28 mouse cellular contexts compared by ENCODE assay signal in genomic region chr1:78840769-78841168, GRCm38 (mm10). TPM values are rescaled to one million over a fixed set of nuclear protein-coding genes. Genes with fewer than 3 reads are reported as not detected.
"Had no signal": no experiment of that assay in that cellular context is flagged by ENCODE, and none has a peak within 500 bp of the region (broad histone marks: within the 10 kb centered on the region; RNA-seq: fewer than 3 reads in every experiment).

No protein-coding gene starts in this region.

- DNase-seq: gastrocnemius, postnatal 14 days; gastrocnemius, postnatal 36 days; heart, adult 11 months; heart, adult 2 months; heart, postnatal 14 days; heart, postnatal 36 days; kidney, adult 18-20 months; kidney, adult 8-10 months; kidney, postnatal 10 days; kidney, postnatal 25 days; kidney, postnatal 4 days; liver; liver, embryonic 13.5 days had no signal

- H3K27ac ChIP-seq: heart, adult 2 months; heart, embryonic 13.5 days; heart, embryonic 15.5 days; hindbrain, embryonic 13.5 days; hindbrain, embryonic 15.5 days; hindbrain, postnatal 0 days; intestine, embryonic 15.5 days; layer of hippocampus, adult 2 months; left cerebral cortex, adult 2 months; limb, embryonic 12.5 days; liver, embryonic 13.5 days; liver, embryonic 15.5 days had no signal

- H3K4me2 ChIP-seq: heart, embryonic 11.5 days; heart, embryonic 13.5 days; heart, embryonic 15.5 days; hindbrain, embryonic 13.5 days; hindbrain, embryonic 15.5 days; intestine, embryonic 15.5 days; limb, embryonic 12.5 days; liver, embryonic 11.5 days; liver, embryonic 13.5 days; liver, embryonic 15.5 days had no signal

- ATAC-seq: hindbrain, postnatal 0 days; inflammation-experienced regulatory T-cells, adult 6 months; intestine, embryonic 15.5 days; intestine, postnatal 0 days had no signal

- H3K27me3 ChIP-seq: heart, embryonic 13.5 days; heart, embryonic 15.5 days; hindbrain, embryonic 13.5 days; hindbrain, embryonic 15.5 days; intestine, embryonic 15.5 days; limb, embryonic 12.5 days; liver, embryonic 13.5 days; liver, embryonic 15.5 days had no signal

- H3K36me3 ChIP-seq: heart, embryonic 13.5 days; heart, embryonic 15.5 days; hindbrain, embryonic 13.5 days; hindbrain, embryonic 15.5 days; intestine, embryonic 15.5 days; limb, embryonic 12.5 days; liver, embryonic 13.5 days; liver, embryonic 15.5 days had no signal

- H3K4me3 ChIP-seq: heart, adult 2 months; heart, embryonic 13.5 days; heart, embryonic 15.5 days; hindbrain, embryonic 13.5 days; hindbrain, embryonic 15.5 days; intestine, embryonic 15.5 days; layer of hippocampus, adult 2 months; left cerebral cortex, adult 2 months; limb, embryonic 12.5 days; liver, embryonic 13.5 days; liver, embryonic 15.5 days had no signal

- H3K9ac ChIP-seq: heart, embryonic 13.5 days; heart, embryonic 15.5 days; hindbrain, embryonic 13.5 days; hindbrain, embryonic 15.5 days; intestine, embryonic 15.5 days; limb, embryonic 12.5 days; liver, embryonic 13.5 days; liver, embryonic 15.5 days had no signal

- H3K4me1 ChIP-seq: heart, embryonic 13.5 days; heart, embryonic 15.5 days; hindbrain, embryonic 13.5 days; hindbrain, embryonic 15.5 days; intestine, embryonic 15.5 days; liver, embryonic 13.5 days; liver, embryonic 15.5 days had no signal

- H3K9me3 ChIP-seq: heart, embryonic 13.5 days; heart, embryonic 15.5 days; hindbrain, embryonic 13.5 days; hindbrain, embryonic 15.5 days; intestine, embryonic 15.5 days; limb, embryonic 12.5 days; liver, embryonic 13.5 days; liver, embryonic 15.5 days had no signal

RNA-seq across cellular contexts. Expression of gene Kcne4, which starts 24.2 kb away (rescaled TPM):
- total RNA-seq: hematopoietic stem cell, adult 5-6 weeks had no signal
- polyA plus RNA-seq: inflammation-experienced regulatory T-cells, adult 6 months had no signal
